In the genomic region with DNA sequence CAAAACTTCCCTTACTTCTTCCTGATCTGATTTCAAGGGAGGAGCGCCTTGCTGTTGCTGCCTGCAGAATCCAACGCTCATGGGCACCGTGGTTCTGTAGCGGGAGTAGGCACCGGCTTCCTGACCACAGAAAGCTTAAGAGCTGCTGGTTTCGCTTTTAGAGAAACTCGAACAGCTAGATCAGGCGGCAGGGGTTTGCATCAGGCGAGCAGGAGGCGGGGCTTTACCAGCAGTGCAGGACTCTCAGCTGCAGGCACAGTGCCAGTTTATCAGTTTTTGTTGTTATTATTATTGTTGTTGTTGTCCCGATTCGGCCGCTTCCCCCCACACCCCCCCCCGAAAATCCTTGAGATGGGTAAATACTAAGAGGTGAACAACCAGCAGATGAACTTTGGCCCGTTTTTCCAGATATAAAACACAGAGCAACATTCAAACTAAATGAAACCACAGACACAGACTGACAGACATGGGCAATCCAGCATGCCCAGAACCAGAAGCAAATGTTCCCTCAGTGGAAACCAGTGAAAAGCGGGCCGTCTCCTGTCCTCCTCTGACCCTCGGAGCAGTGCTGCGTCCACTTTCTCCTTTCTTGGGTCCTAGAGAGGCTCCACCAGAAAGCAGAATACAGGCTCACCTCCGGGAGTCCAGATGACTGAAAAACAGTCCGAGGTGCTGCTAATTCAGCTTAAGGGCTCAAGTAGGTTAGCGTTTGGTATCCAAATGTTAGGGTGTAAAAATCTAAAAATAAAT, we compare ENCODE assay signal across 8 mouse cellular contexts. TPM values are rescaled to one million over a fixed set of nuclear protein-coding genes. Genes with fewer than 3 reads are reported as not detected.
A peak's percentile ranks its signal among the peaks of the same experiment; 100 is the strongest.
DNase-seq lines count a peak whose midpoint lies in the region; ATAC-seq lines count a peak whose summit lies in the region.

A gene (minus strand): TSS at position 203 of the 750 bp plus-strand sequence.

- H3K4me3 ChIP-seq in heart, embryonic 14.5 days (ENCODE audit: control insufficient read depth in 1 of 2, insufficient read depth in 1 of 2, low read depth in 1 of 2, low read length in 2 of 2): peak within 1 kb of the TSS; percentile 57 to 74
- H3K4me3 ChIP-seq in liver, embryonic 13.5 days (replicated peaks): peak within 1 kb of the TSS; percentile 63
- peak within 1 kb of the TSS; percentile 47 for H3K4me3 ChIP-seq in stomach, embryonic 15.5 days (replicated peaks)

- no peaks in the 10 kb centered on the region for H3K27me3 ChIP-seq in heart, embryonic 14.5 days (ENCODE audit: control insufficient read depth, insufficient read depth, low read length)
- no peaks in the 10 kb centered on the region for H3K27me3 ChIP-seq in liver, embryonic 13.5 days
- no peaks in the 10 kb centered on the region for H3K27me3 ChIP-seq in stomach, embryonic 15.5 days (replicated peaks)

- peak; percentile 90 for DNase-seq in CD4-positive, CD25-positive, alpha-beta regulatory T cell, adult 2 months (ENCODE audit: low read depth, low spot score)
- DNase-seq in brain, adult 2 months (ENCODE audit: low read depth, low spot score): peak; percentile 74
- peak; percentile 77 for DNase-seq in fibroblast of lung, adult 2 months (ENCODE audit: low read depth)
- peak; percentile 84 for DNase-seq in kidney, postnatal 14 days
- peak; percentile 73 for DNase-seq in liver, embryonic 13.5 days
- DNase-seq in natural killer cell, adult 2 months (ENCODE audit: low spot score in 2 of 2): peak; percentile 73 to 83

- 0 out of 2 replicates have a peak, but pooled peaks have one; percentile 33 for ATAC-seq in heart, embryonic 14.5 days (ENCODE audit: insufficient number of reproducible peaks, insufficient read depth, low FRiP score, low read depth)
- ATAC-seq in liver, embryonic 13.5 days (ENCODE audit: low read depth): peak; percentile 91
- peak; percentile 89 for ATAC-seq in stomach, embryonic 15.5 days (ENCODE audit: insufficient read depth, low FRiP score, low read depth)

- H3K9me3 ChIP-seq in heart, embryonic 14.5 days (ENCODE audit: control insufficient read depth, low read length): no peaks in the 10 kb centered on the region
- H3K9me3 ChIP-seq in liver, embryonic 13.5 days (replicated peaks): no peaks in the 10 kb centered on the region
- no peaks in the 10 kb centered on the region for H3K9me3 ChIP-seq in stomach, embryonic 15.5 days

- H3K27ac ChIP-seq in heart, embryonic 14.5 days (replicated peaks in 1 of 2; ENCODE audit: control insufficient read depth in 1 of 2, insufficient read depth in 1 of 2, low read depth in 2 of 2, low read length in 2 of 2): peak within 1 kb of the TSS; percentile 48 to 52
- H3K27ac ChIP-seq in liver, embryonic 13.5 days: peak within 1 kb of the TSS; percentile 63
- H3K27ac ChIP-seq in stomach, embryonic 15.5 days: peak within 1 kb of the TSS; percentile 84

- H3K4me1 ChIP-seq in heart, embryonic 14.5 days (ENCODE audit: control insufficient read depth in 2 of 2, insufficient read depth in 2 of 2, low read length in 2 of 2): no peaks in the 10 kb centered on the region
- H3K4me1 ChIP-seq in liver, embryonic 13.5 days (replicated peaks): peaks cover 7% of the 10 kb centered on the region; the same call in 1 of the 2 replicates
- H3K4me1 ChIP-seq in stomach, embryonic 15.5 days: no peaks in the 10 kb centered on the region

- H3K36me3 ChIP-seq in heart, embryonic 14.5 days (ENCODE audit: control insufficient read depth, insufficient read depth, low read length): no peaks in the 10 kb centered on the region
- H3K36me3 ChIP-seq in liver, embryonic 13.5 days: no peaks in the 10 kb centered on the region
- H3K36me3 ChIP-seq in stomach, embryonic 15.5 days: no peaks in the 10 kb centered on the region

- H3K4me2 ChIP-seq in heart, embryonic 14.5 days (ENCODE audit: low read length): peak within 1 kb of the TSS; percentile 79
- H3K4me2 ChIP-seq in liver, embryonic 13.5 days: peak within 1 kb of the TSS; percentile 75
- H3K4me2 ChIP-seq in stomach, embryonic 15.5 days: peak within 1 kb of the TSS; percentile 70

- 3% methylated on average over 22 of the region's 22 CpGs for WGBS in heart, embryonic 14.5 days
- WGBS in liver, embryonic 13.5 days (ENCODE audit: insufficient replicate concordance): 3% methylated on average over 22 of the region's 22 CpGs
- 5% methylated on average over 22 of the region's 22 CpGs for WGBS in stomach, embryonic 15.5 days

- H3K9ac ChIP-seq in heart, embryonic 14.5 days (ENCODE audit: low read length): peak within 1 kb of the TSS; percentile 75
- peak within 1 kb of the TSS; percentile 67 for H3K9ac ChIP-seq in liver, embryonic 13.5 days
- H3K9ac ChIP-seq in stomach, embryonic 15.5 days: peak within 1 kb of the TSS; percentile 29; the same call in 1 of the 2 replicates

RNA-seq across cellular contexts. Expression of the gene that starts here (rescaled TPM):
- 4.9 and 6.0 TPM in 2 replicates for polyA plus RNA-seq in heart, embryonic 14.5 days (2014; fragmentation: Nextera tagmentation; extraction: Ambion mirVana)
- 2.8 and 3.8 TPM in 2 replicates for polyA plus RNA-seq in liver, embryonic 13.5 days (2015; fragmentation: Nextera tagmentation; extraction: Ambion mirVana)
- polyA plus RNA-seq in stomach, embryonic 15.5 days (2015; fragmentation: Nextera tagmentation; extraction: Ambion mirVana): 4.5 and 5.0 TPM in 2 replicates

Comparison
In these comparisons a context has a peak if more than half of its experiments do, and no peak if none do; other contexts are left out.
1. Peak in every context shown above with its lines: DNase-seq, ATAC-seq, H3K4me3 ChIP-seq and H3K27ac ChIP-seq.
2. ATAC-seq: peak in every context shown above with its lines; median percentile 91 in liver, embryonic 13.5 days; 89 in stomach, embryonic 15.5 days; 33 in heart, embryonic 14.5 days.